Mouse (Mus musculus): ENCODE measurements around the gene Oxct1.

DNA sequence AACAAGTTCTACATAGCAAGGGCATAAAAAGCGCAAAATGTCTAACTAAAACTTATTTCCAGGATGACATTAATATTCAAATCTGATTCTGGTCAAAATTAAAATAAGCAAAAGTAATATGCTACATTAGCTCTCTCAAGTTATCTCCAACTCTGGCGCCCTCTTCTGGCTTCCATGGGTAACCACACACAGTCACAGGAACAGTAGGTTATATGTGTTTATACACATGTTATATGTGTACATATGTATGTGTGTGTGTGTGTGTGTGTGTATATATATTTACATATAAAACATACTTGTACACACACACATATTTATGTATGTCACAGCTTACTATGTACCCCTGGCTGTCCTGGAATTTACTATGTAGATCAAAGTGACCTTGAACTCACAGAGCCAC lies 38.2 kb upstream of the Oxct1 start:
- TF ChIP-seq POLR2A (IDR thresholded peaks at IDR 0.05; ENCODE audit: insufficient read length, low read depth), result no peak
- no peak for TF ChIP-seq MAX (IDR thresholded peaks at IDR 0.05; ENCODE audit: low read depth)
- TF ChIP-seq CEBPB (IDR thresholded peaks at IDR 0.05; ENCODE audit: insufficient read depth, poor library complexity, severe bottlenecking), result no peak
- TF ChIP-seq TCF12 (IDR thresholded peaks at IDR 0.05; ENCODE audit: insufficient read depth, poor library complexity, severe bottlenecking), result no peak
- no peak for TF ChIP-seq E2F4 (IDR thresholded peaks at IDR 0.05; ENCODE audit: insufficient read depth)
- no peak for TF ChIP-seq USF1 (IDR thresholded peaks at IDR 0.05; ENCODE audit: low read depth)
